Mouse (Mus musculus) brown adipose tissue, adult 24 weeks (tissue): ENCODE measurements around the gene Gm12258. TPM values are rescaled to one million over a fixed set of nuclear protein-coding genes. Genes with fewer than 3 reads are reported as not detected.
A peak's percentile ranks its signal among the peaks of the same experiment; 100 is the strongest.
"Not testable (repeated sequence)": the region's sequence is repeated elsewhere in the genome, so short reads cannot be mapped to it uniquely, and the experiment has no call there.

Experiments
- H3K27ac ChIP-seq: fragments of 200-500 bp; replicated peaks from 2 replicates; pipeline ENCODE4 v1.5.1; 2012; ENCODE audit warnings: low read depth, mild to moderate bottlenecking, low read length
- H3K4me1 ChIP-seq: fragments of 200-500 bp; 2 replicates; pipeline ENCODE4 v1.6.1; 2012; ENCODE audit warnings: low read length, mixed read lengths; ENCODE audit not compliant: control insufficient read depth, insufficient read depth, insufficient read length
- H3K4me3 ChIP-seq: fragments of 200-500 bp; 2 replicates; pipeline ENCODE4 v1.5.1; 2012; ENCODE audit warnings: low read depth, mild to moderate bottlenecking, low read length, moderate library complexity; ENCODE audit not compliant: insufficient read depth
- polyA plus RNA-seq: library from polyadenylated mRNA; stranded (reverse); fragments of >200 nt; gene quantifications from 2 replicates; pipeline ENCODE4 v1.2.4, GENCODE M21; 2012; ENCODE audit not compliant: missing spikeins, insufficient read depth, insufficient read length

Gm12258 gene
- polyA plus RNA-seq = 0.44 and 0.96 TPM in 2 replicates

DNA sequence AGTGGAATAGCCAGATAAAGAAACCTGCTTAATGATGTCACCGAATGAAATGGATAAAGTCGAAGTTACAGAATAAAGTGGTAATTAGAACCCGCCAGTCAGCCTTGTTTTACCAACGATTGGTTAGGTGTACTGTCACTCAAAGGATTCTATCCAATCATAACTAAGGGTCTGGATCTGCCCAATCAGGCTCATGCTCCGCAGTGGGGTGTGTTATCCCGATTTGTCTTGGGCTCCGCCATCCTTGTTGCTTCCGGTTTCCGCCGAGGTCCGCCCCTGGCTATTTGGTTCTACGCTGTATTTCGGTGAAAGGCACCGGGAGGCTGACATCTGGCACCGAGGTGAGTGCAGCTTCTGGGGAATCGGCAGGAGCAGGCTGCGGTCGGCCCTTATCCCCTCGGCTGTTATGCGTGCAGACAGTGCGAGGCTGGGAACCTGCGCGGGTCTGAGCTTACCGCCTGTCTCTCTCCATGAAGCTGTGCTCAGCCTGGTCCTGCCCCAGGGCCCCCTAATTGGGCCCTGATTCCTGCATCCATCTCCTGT, at the start of gene Gm12258:
TSS of gene Gm12258 (plus strand) at position 240 of the 543 bp plus-strand sequence.
- Histone ChIP-seq H3K27ac (peak within 1 kb of the TSS; percentile 58; the same call in 1 of the 2 replicates), H3K4me3 (peak within 1 kb of the TSS; percentile 87), H3K4me1 (peaks cover 3% of the 10 kb centered on the region; the same call in 1 of the 2 replicates)

GRCm38 (mm10) chr11:58799747-58800146, 47.2 kb upstream of the Gm12258 start:
- Histone ChIP-seq H3K4me1 (no peaks in the 10 kb centered on the region), H3K27ac (no peak overlapping the region), H3K4me3 (no peak overlapping the region)

GRCm38 (mm10) chr11:58801558-58802228, 45.3 kb upstream of the Gm12258 start, which contains the start of gene Fam183b:
TSS of gene Fam183b (minus strand) at chr11:58801960.
- H3K4me3 ChIP-seq = no peak within 1 kb of the TSS
- no peaks in the 10 kb centered on the region for H3K4me1 ChIP-seq
- H3K27ac ChIP-seq = no peak within 1 kb of the TSS

- Histone ChIP-seq H3K27ac (no peak overlapping the region), H3K4me1 (no peaks in the 10 kb centered on the region), H3K4me3 (no peak overlapping the region)
These were observed 43.1 kb upstream of the Gm12258 start for GRCm38 (mm10) chr11:58803871-58804270.

- Histone ChIP-seq H3K4me3 (no peak overlapping the region), H3K27ac (no peak overlapping the region), H3K4me1 (no peaks in the 10 kb centered on the region)
These were observed 42.6 kb upstream of the Gm12258 start for GRCm38 (mm10) chr11:58804393-58804792.

- Histone ChIP-seq H3K4me1 (no peaks in the 10 kb centered on the region), H3K27ac (no peak overlapping the region), H3K4me3 (no peak overlapping the region)
These were observed 35.0 kb upstream of the Gm12258 start for GRCm38 (mm10) chr11:58812001-58812400.

- not testable (repeated sequence) for H3K4me3 ChIP-seq, H3K4me1 ChIP-seq, H3K27ac ChIP-seq
These were observed 32.3 kb upstream of the Gm12258 start, which contains the start of gene Olfr313 for GRCm38 (mm10) chr11:58814700-58815099. TSS of gene Olfr313 (plus strand) at chr11:58815000.

DNA sequence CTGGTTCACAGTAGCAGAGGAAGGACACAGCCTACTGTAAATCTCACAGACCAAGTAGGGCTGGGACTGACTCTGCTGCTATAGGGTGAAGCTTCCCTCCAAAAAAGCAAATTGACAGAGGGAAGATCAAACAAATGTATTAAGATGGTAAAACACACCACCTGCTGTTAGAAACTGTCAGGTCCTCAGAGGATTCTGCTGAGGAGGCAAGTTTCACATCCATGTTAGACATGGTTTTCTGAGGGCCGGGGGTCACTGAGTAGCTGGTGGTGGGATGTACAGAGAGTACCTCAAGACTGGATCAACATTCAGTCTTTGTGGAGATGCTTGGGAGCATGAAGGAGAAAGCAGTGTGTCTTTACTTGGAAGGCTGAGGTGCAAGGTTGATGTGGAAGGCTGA, 31.3 kb upstream of the Gm12258 start:
- Histone ChIP-seq H3K27ac (no peak overlapping the region), H3K4me3 (no peak overlapping the region), H3K4me1 (no peaks in the 10 kb centered on the region)

- not testable (repeated sequence) for H3K27ac ChIP-seq, H3K4me3 ChIP-seq, H3K4me1 ChIP-seq
These were observed 18.0 kb upstream of the Gm12258 start, which contains the start of gene Olfr312 for GRCm38 (mm10) chr11:58828937-58829336. TSS of gene Olfr312 (plus strand) at chr11:58829237.

DNA sequence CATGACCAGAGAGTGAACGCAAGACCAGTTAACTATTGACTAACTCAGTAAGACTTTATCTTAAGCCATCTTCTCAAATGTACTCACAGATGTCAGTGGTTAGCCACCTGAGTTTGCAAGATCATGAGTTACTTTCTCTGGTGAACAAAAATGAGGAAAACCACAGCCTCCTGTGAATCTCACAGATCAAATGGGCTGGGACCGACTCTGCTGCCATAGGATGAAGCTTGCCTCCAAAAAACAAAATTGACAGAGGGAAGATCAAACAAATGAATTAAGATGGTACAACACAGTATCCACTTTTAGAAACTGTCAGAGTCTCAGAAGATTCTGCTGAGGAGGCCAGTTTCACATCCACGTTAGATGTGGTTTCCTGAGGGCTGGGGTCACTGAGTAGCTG, 17.2 kb upstream of the Gm12258 start:
- Histone ChIP-seq H3K4me3 (no peak overlapping the region), H3K27ac (no peak overlapping the region), H3K4me1 (no peaks in the 10 kb centered on the region)

DNA sequence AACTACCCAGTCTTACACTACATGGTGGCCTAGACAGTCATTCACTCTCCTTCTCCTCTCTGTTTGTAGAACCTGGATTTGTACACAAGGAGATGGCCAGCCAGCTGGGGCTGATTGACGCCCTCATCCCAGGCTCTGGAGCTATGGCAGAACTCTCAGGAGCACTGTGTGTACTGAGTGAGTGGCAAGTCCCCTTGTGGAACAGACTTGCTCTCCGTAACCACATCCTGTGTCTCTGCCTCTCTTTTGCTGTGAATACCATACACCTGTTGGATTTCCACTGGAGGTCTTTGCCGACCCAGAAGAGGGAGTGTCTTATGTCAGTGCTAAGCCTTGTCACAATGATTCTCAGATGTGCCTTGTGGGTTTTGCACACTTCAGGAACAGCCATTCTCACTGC, 14.4 kb upstream of the Gm12258 start:
- H3K4me3 ChIP-seq, H3K27ac ChIP-seq, H3K4me1 ChIP-seq: not testable (repeated sequence)

- H3K4me1 ChIP-seq, H3K27ac ChIP-seq, H3K4me3 ChIP-seq: not testable (repeated sequence)
These were observed 8.0 kb upstream of the Gm12258 start, which contains the start of gene Olfr311 for GRCm38 (mm10) chr11:58838951-58839350. TSS of gene Olfr311 (plus strand) at chr11:58839251.

GRCm38 (mm10) chr11:58847636-58848035, 678 bp downstream of the Gm12258 start:
- Histone ChIP-seq H3K27ac (no peak overlapping the region), H3K4me1 (peaks cover 3% of the 10 kb centered on the region; the same call in 1 of the 2 replicates), H3K4me3 (peak overlapping the region; percentile 28)

GRCm38 (mm10) chr11:58849731-58850130, 2.8 kb downstream of the Gm12258 start:
- H3K4me1 ChIP-seq = peaks cover 3% of the 10 kb centered on the region; the same call in 1 of the 2 replicates
- H3K4me3 ChIP-seq = no peak overlapping the region
- H3K27ac ChIP-seq = no peak overlapping the region

DNA sequence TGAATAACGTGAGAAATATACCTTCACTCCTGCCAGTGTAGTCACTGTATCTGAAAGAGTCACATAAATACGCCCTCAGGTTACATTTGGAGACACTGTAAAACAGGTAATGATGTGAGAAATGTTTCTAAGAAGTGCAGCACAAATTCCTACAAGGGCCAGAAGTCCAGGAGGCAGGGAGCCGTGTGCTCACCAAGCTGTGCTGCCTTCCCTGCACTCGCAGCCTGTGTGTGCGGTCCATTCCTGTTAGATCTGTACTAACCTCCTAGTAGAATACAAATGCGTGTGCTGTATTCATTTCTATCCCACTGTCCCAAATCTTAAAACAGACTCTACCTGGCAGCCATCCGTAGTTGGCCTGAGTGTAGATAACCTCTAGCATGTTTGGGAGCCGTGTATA, 13.8 kb downstream of the Gm12258 start:
- H3K4me1 ChIP-seq = no peaks in the 10 kb centered on the region
- H3K4me3 ChIP-seq = no peak overlapping the region
- no peak overlapping the region for H3K27ac ChIP-seq
